Mouse (Mus musculus) bone marrow, adult 2 months (tissue): Measurements from ENCODE around the gene Usp5.

Experiments
- CTCF ChIP-seq: fragments of 200-500 bp; IDR thresholded peaks from 2 replicates; pipeline ENCODE4 v1.5.1; 2011; ENCODE audit warnings: low read length, control low read depth; ENCODE audit not compliant: control insufficient read depth, insufficient read depth
- POLR2A ChIP-seq: fragments of 200-500 bp; IDR thresholded peaks from 2 replicates; pipeline ENCODE4 v1.6.1; 2011; ENCODE audit warnings: low read depth, mild to moderate bottlenecking, control low read depth, low read length, borderline replicate concordance; ENCODE audit not compliant: control insufficient read depth

DNA sequence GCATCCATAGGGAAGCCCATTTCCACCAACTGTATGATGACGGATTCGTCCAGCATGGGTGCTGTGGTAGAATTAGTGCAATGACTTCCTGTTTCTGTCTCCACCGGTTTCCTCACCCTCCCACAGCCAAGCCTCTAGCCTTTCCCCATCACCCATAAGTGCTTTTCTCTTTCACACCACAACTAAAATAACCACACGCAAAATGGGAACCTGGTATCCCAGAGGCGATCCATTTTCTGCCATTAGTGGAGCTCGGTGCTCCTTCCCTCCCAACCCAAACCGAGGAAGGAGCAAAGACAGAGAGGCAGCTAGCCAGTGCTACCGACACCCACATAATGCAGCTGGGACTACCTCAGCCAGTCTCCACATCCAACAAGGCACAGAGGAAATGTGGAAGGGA, 11.3 kb downstream of the Usp5 start:
- TF ChIP-seq POLR2A = no peak
- no peak for TF ChIP-seq CTCF
